Mouse (Mus musculus): ENCODE measurements around the gene Lrrc46. TPM values are rescaled to one million over a fixed set of nuclear protein-coding genes. Genes with fewer than 3 reads are reported as not detected.

Lrrc46 gene
- polyA plus RNA-seq, 1 experiment from 2014 or later = 4.2 TPM

DNA sequence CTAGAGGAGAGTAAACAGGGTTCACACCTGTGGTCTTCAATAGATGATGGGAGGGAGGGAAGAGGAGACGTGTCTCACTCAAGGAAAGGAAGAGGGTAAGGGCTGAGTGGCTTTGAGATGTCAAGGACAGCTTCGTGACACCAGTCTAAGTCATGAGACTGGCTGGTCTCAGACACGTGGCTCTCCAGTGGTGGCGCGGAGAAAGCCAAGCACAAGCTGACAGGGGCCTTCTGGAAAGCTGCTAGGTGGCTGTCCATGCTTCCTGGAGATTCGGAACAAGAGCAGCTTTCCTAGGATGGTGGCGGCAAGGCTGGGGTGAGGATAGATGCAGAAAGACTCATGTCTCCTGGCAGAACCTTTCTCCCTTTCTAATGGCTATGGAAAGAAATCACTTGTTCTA is 2.3 kb downstream of the Lrrc46 start:
- Histone ChIP-seq H3K9me3 (ENCODE audit: control insufficient read depth, low read length) (no peaks in the 10 kb centered on the region), H3K9ac (ENCODE audit: low read length) (no peak overlapping the region), H3K4me3 (ENCODE audit: low read depth, low read length) (no peak overlapping the region), H3K36me3 (ENCODE audit: control insufficient read depth, insufficient read depth, low read length) (no peaks in the 10 kb centered on the region; the same call in 1 of the 2 replicates), H3K4me2 (ENCODE audit: low read depth, low read length, severe bottlenecking) (no peak overlapping the region), H3K27ac (ENCODE audit: low read depth, low read length) (no peak overlapping the region), H3K4me1 (replicated peaks; ENCODE audit: control insufficient read depth, insufficient read depth, low read length) (peaks cover 2% of the 10 kb centered on the region; the same call in 1 of the 2 replicates), H3K27me3 (ENCODE audit: control insufficient read depth, insufficient read depth, low read length) (no peaks in the 10 kb centered on the region)
- WGBS = 78% methylated on average over 7 of the region's 7 CpGs
- DNase-seq (ENCODE audit: low spot score) = no peak
- no peak for ATAC-seq (replicated peaks; ENCODE audit: low FRiP score)

DNA sequence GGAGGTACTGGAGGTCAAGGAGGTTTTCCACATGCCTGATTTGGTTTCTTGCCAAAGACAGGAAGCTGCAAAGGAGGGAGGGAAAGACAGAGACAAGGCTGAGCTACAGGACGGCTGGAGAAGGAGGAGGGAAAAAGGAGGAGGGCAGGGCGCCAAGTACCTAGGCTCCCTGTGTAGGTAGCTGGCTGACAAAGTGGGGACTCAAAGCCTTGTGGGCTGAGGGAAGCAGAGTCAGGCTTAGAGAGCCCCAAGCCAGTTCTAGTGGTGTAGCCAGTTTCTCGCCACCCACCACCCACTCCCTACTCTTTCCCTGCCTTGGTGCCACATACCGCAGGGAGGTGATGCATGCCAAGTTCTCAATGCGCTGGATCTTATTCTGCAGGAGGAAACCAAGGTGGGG is 5.1 kb downstream of the Lrrc46 start:
- 84% methylated on average over 5 of the region's 5 CpGs for WGBS
- H3K9me3 ChIP-seq (ENCODE audit: control insufficient read depth, low read length) = no peaks in the 10 kb centered on the region
- H3K27me3 ChIP-seq (ENCODE audit: control insufficient read depth, insufficient read depth, low read length) = no peaks in the 10 kb centered on the region
- no peak overlapping the region for H3K9ac ChIP-seq (ENCODE audit: low read length)
- no peak overlapping the region for H3K4me2 ChIP-seq (ENCODE audit: low read depth, low read length, severe bottlenecking)
- no peak overlapping the region for H3K4me3 ChIP-seq (ENCODE audit: low read depth, low read length)
- DNase-seq (ENCODE audit: low spot score) (no peak), ATAC-seq (replicated peaks; ENCODE audit: low FRiP score) (no peak)
- no peak overlapping the region for H3K27ac ChIP-seq (ENCODE audit: low read depth, low read length)
- H3K4me1 ChIP-seq (replicated peaks; ENCODE audit: control insufficient read depth, insufficient read depth, low read length) = no peaks in the 10 kb centered on the region
- H3K36me3 ChIP-seq (ENCODE audit: control insufficient read depth, insufficient read depth, low read length) = no peaks in the 10 kb centered on the region; the same call in 1 of the 2 replicates

DNA sequence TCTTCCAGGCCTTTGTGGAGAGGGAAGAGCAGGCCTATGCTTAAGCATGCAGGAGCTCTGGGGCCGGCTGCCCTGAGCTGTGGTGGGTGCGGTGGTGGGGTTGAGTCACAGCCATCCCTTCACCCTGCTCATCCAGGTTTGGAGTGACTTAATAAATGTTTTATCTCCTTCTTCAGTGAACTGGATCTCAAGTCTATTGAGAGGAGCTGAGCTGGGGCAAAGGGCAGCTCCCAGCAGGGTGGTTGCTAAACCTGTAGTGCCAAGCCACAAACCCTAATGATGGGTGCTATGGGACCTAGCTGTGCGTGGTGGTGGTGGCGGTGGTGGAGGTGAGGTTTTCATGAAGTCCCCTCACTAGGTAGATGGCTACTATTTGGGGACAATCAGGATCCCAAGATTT is 7.4 kb downstream of the Lrrc46 start:
- H3K27me3 ChIP-seq (ENCODE audit: control insufficient read depth, insufficient read depth, low read length) = no peaks in the 10 kb centered on the region
- H3K27ac ChIP-seq (ENCODE audit: low read depth, low read length) = no peak overlapping the region
- H3K4me3 ChIP-seq (ENCODE audit: low read depth, low read length) = no peak overlapping the region
- H3K9ac ChIP-seq (ENCODE audit: low read length) = no peak overlapping the region
- peaks cover 5% of the 10 kb centered on the region for H3K4me1 ChIP-seq (replicated peaks; ENCODE audit: control insufficient read depth, insufficient read depth, low read length)
- no peaks in the 10 kb centered on the region; the same call in 1 of the 2 replicates for H3K36me3 ChIP-seq (ENCODE audit: control insufficient read depth, insufficient read depth, low read length)
- no peak for DNase-seq (ENCODE audit: low spot score)
- no peaks in the 10 kb centered on the region for H3K9me3 ChIP-seq (ENCODE audit: control insufficient read depth, low read length)
- WGBS = 95% methylated on average over 4 of the region's 4 CpGs
- ATAC-seq (replicated peaks; ENCODE audit: low FRiP score) = no peak
- no peak overlapping the region for H3K4me2 ChIP-seq (ENCODE audit: low read depth, low read length, severe bottlenecking)

DNA sequence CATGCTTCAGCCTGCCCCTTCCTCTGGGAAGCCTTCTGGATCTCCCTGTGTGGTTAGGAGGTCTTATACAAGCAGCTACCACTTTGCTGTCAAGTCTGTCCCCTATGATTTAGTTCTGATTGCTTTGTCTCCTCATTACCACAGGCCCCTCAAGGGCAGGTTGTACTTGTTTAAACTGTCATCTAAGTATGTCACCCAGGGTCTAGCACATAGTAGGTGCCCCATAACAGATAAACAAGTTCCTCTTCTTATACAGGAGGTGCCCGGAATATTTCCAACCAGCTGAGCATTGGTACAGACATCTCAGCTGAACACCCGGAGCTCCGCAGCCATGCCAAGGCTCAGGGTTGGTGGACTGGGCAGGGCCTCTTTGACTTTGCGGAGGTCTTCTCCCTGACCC is 8.7 kb downstream of the Lrrc46 start:
- Histone ChIP-seq H3K9me3 (ENCODE audit: control insufficient read depth, low read length) (no peaks in the 10 kb centered on the region), H3K4me3 (ENCODE audit: low read depth, low read length) (no peak overlapping the region), H3K27ac (ENCODE audit: low read depth, low read length) (no peak overlapping the region), H3K9ac (ENCODE audit: low read length) (no peak overlapping the region), H3K27me3 (ENCODE audit: control insufficient read depth, insufficient read depth, low read length) (no peaks in the 10 kb centered on the region), H3K36me3 (ENCODE audit: control insufficient read depth, insufficient read depth, low read length) (no peaks in the 10 kb centered on the region; the same call in 1 of the 2 replicates), H3K4me2 (ENCODE audit: low read depth, low read length, severe bottlenecking) (no peak overlapping the region), H3K4me1 (replicated peaks; ENCODE audit: control insufficient read depth, insufficient read depth, low read length) (peaks cover 5% of the 10 kb centered on the region)
- no peak for DNase-seq (ENCODE audit: low spot score)
- WGBS = 95% methylated on average over 4 of the region's 4 CpGs
- ATAC-seq (replicated peaks; ENCODE audit: low FRiP score) = no peak

DNA sequence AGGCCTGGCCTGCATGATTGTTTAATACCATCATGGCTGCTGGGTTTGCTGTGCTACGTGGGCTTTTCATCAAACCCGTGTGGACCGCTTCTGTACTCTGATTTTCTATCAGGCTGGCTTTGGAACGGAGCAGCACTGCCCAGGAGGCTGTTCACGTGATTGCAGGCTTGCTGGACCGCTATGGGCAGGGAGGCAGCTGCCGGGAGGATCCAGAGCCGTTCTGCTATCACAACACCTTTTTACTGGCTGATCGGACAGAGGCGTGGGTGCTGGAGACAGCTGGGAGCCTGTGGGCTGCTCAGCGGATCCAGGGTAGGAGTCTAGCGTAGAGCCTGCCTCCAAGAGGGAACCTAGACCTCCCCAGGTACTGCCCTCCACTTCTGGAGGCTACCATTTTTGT is 9.2 kb downstream of the Lrrc46 start:
- H3K36me3 ChIP-seq (ENCODE audit: control insufficient read depth, insufficient read depth, low read length) = no peaks in the 10 kb centered on the region; the same call in 1 of the 2 replicates
- H3K4me2 ChIP-seq (ENCODE audit: low read depth, low read length, severe bottlenecking) = no peak overlapping the region
- no peak overlapping the region for H3K4me3 ChIP-seq (ENCODE audit: low read depth, low read length)
- no peaks in the 10 kb centered on the region for H3K9me3 ChIP-seq (ENCODE audit: control insufficient read depth, low read length)
- ATAC-seq (replicated peaks; ENCODE audit: low FRiP score) = no peak
- H3K27ac ChIP-seq (ENCODE audit: low read depth, low read length) = no peak overlapping the region
- DNase-seq (ENCODE audit: low spot score) = no peak
- H3K27me3 ChIP-seq (ENCODE audit: control insufficient read depth, insufficient read depth, low read length) = no peaks in the 10 kb centered on the region
- no peak overlapping the region for H3K9ac ChIP-seq (ENCODE audit: low read length)
- WGBS = 85% methylated on average over 12 of the region's 12 CpGs
- peaks cover 5% of the 10 kb centered on the region for H3K4me1 ChIP-seq (replicated peaks; ENCODE audit: control insufficient read depth, insufficient read depth, low read length)

DNA sequence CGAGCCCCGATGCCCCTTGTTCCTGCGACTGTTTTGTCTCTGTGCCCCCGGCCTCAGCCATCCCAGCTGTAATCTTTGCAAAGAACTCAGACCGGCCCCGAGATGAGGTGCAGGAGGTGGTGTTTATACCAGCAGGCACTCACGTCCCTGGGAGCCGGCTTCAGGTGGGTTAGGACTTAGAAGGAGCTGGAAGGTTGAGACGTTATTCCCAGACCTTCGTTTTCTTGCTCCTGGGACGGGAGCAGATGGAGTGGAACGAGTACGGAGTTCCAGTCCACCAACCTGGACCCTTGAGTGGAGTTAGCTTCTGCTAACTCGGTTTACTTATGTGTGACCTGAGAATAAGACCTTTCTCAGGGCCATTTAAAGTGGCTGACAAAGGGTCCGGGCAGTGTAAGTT is 10.8 kb downstream of the Lrrc46 start:
- H3K36me3 ChIP-seq (ENCODE audit: control insufficient read depth, insufficient read depth, low read length) = no peaks in the 10 kb centered on the region; the same call in 1 of the 2 replicates
- DNase-seq (ENCODE audit: low spot score) (no peak), ATAC-seq (replicated peaks; ENCODE audit: low FRiP score) (no peak)
- WGBS = 21% methylated on average over 15 of the region's 15 CpGs
- no peaks in the 10 kb centered on the region for H3K9me3 ChIP-seq (ENCODE audit: control insufficient read depth, low read length)
- peak overlapping the region; percentile 88 for H3K9ac ChIP-seq (ENCODE audit: low read length)
- peaks cover 2% of the 10 kb centered on the region; the same call in 1 of the 2 replicates for H3K27me3 ChIP-seq (ENCODE audit: control insufficient read depth, insufficient read depth, low read length)
- H3K27ac ChIP-seq (ENCODE audit: low read depth, low read length) = no peak overlapping the region
- peak overlapping the region; percentile 84 for H3K4me2 ChIP-seq (ENCODE audit: low read depth, low read length, severe bottlenecking)
- H3K4me3 ChIP-seq (ENCODE audit: low read depth, low read length) = peak overlapping the region; percentile 62
- H3K4me1 ChIP-seq (replicated peaks; ENCODE audit: control insufficient read depth, insufficient read depth, low read length) = peaks cover 10% of the 10 kb centered on the region

DNA sequence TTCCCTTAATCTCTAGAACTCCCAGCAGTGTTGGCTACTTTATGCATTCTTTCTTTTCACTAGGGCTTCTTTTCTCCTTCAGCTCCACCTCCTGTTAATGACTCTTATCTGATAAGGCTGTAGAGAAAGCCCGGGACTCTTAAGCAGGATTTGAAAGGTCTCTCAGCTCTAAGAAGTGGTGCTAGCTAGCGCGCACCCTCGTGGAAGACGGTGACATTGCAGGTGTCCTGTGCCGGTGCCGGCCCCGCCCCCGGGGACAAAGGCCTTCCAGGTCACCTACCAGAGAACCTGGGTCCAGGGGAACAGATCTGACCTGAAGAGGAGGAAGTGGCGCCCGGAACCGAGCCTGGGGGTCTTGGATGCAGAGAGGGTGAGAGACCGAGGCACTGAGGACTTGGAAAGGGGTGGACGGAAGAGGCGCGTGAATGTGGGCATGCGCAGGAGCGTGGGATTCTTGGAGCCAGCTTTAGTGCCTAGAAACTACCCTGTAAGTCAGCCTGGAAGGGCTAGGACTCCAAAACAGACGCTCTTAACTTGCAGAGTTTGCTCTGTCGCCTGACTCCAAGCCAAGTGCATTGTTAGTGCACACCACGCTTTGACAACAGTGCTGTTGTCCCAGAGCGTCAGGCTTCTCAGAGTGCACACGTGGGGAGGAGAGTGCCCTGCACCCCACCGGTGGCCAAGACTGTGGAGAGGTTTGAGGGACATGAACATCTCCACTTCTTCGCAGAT is 11.4 kb downstream of the Lrrc46 start, which contains the start of gene Scrn2:
Scrn2 (plus strand) TSS at position 253 of the 732 bp plus-strand sequence.
- no peaks in the 10 kb centered on the region; the same call in 1 of the 2 replicates for H3K36me3 ChIP-seq (ENCODE audit: control insufficient read depth, insufficient read depth, low read length)
- H3K9me3 ChIP-seq (ENCODE audit: control insufficient read depth, low read length) = no peaks in the 10 kb centered on the region
- peak; percentile 49; the same call in 1 of the 2 replicates for ATAC-seq (replicated peaks; ENCODE audit: low FRiP score)
- peak within 1 kb of the TSS; percentile 88 for H3K9ac ChIP-seq (ENCODE audit: low read length)
- H3K4me2 ChIP-seq (ENCODE audit: low read depth, low read length, severe bottlenecking) = peak within 1 kb of the TSS; percentile 84
- peak; percentile 95 for DNase-seq (ENCODE audit: low spot score)
- peaks cover 6% of the 10 kb centered on the region; the same call in 1 of the 2 replicates for H3K27me3 ChIP-seq (ENCODE audit: control insufficient read depth, insufficient read depth, low read length)
- WGBS = 2% methylated on average over 25 of the region's 25 CpGs
- H3K27ac ChIP-seq (ENCODE audit: low read depth, low read length) = peak within 1 kb of the TSS; percentile 50; the same call in 1 of the 2 replicates
- peaks cover 12% of the 10 kb centered on the region for H3K4me1 ChIP-seq (replicated peaks; ENCODE audit: control insufficient read depth, insufficient read depth, low read length)
- peak within 1 kb of the TSS; percentile 62 for H3K4me3 ChIP-seq (ENCODE audit: low read depth, low read length)

DNA sequence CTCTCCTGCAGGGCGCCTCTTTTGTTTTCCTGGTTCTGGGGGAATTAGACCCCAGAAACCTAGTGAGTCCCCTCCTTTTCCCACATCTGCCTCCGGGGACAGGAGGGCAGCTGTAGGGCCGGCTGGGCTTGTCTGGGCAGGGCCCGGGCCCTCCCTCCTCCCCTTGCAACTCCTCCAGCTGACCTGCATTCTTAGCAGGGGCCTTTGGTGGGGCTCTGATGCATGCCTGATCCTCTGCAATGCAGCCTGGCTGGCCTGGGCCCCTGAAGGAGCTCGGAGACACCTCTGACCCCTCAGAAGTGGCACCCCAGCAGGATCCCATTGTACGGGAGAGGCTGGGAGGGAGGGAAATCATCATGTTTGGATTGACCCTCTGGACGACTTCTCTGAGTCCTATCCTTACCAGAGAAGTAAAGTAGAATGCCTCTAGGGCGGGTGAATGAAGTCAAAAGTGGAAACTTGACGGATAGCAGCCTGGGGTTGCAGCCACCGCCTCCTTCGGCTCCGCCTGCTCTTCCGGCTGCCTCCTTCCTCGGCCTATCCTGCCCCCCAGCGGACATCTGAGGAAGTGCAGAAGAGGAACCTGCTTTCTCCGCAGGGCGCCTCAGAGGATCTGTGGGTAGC is 15.4 kb downstream of the Lrrc46 start:
- Histone ChIP-seq H3K9ac (ENCODE audit: low read length) (peak overlapping the region; percentile 39), H3K27me3 (ENCODE audit: control insufficient read depth, insufficient read depth, low read length) (peaks cover 44% of the 10 kb centered on the region), H3K4me2 (ENCODE audit: low read depth, low read length, severe bottlenecking) (peak overlapping the region; percentile 48), H3K4me1 (replicated peaks; ENCODE audit: control insufficient read depth, insufficient read depth, low read length) (peaks cover 20% of the 10 kb centered on the region), H3K27ac (ENCODE audit: low read depth, low read length) (no peak overlapping the region), H3K4me3 (ENCODE audit: low read depth, low read length) (peak overlapping the region; percentile 20; the same call in 1 of the 2 replicates), H3K36me3 (ENCODE audit: control insufficient read depth, insufficient read depth, low read length) (no peaks in the 10 kb centered on the region), H3K9me3 (ENCODE audit: control insufficient read depth, low read length) (no peaks in the 10 kb centered on the region)
- DNase-seq (ENCODE audit: low spot score) (peak; percentile 93), ATAC-seq (replicated peaks; ENCODE audit: low FRiP score) (peak; percentile 59)
- 0% methylated on average over 17 of the region's 17 CpGs for whole genome bisulfite sequencing

All from forebrain, embryonic 11.5 days (tissue).